Mouse (Mus musculus) intestine, postnatal 0 days (tissue): Measurements from ENCODE around the gene Adamts2. TPM values are rescaled to one million over a fixed set of nuclear protein-coding genes. Genes with fewer than 3 reads are reported as not detected.

Source experiments
- ATAC-seq: fragments of 200-750 bp; cut with Nextera tagmentation; 2 replicates; pipeline ENCODE4 v1.8.0; 2017; ENCODE audit warnings: mild to moderate bottlenecking, moderate TSS enrichment, moderate library complexity
- H3K27ac ChIP-seq: fragments of 300-500 bp; sonication (generic); 2 replicates; pipeline ENCODE4 v1.5.1; 2014; ENCODE audit warnings: mild to moderate bottlenecking, low read depth, low read length, moderate library complexity
- H3K27me3 ChIP-seq: fragments of 300-500 bp; sonication (generic); replicated peaks from 2 replicates; pipeline ENCODE4 v1.6.1; 2014; ENCODE audit warnings: low read length, mixed read lengths; ENCODE audit not compliant: control insufficient read depth, insufficient read depth
- H3K36me3 ChIP-seq: fragments of 300-500 bp; sonication (generic); 2 replicates; pipeline ENCODE4 v1.6.1; 2014; ENCODE audit warnings: mild to moderate bottlenecking, moderate library complexity; ENCODE audit not compliant: control insufficient read depth, insufficient read depth
- H3K4me1 ChIP-seq: fragments of 300-500 bp; sonication (generic); replicated peaks from 2 replicates; pipeline ENCODE4 v1.6.1; 2014; ENCODE audit warnings: antibody characterized with exemption, low read length, mixed read lengths; ENCODE audit not compliant: control insufficient read depth, insufficient read depth
- H3K4me2 ChIP-seq: fragments of 300-500 bp; sonication (generic); replicated peaks from 2 replicates; pipeline ENCODE4 v1.6.1; 2014; ENCODE audit warnings: low read depth, mild to moderate bottlenecking, moderate library complexity
- H3K4me3 ChIP-seq: fragments of 300-500 bp; sonication (generic); 2 replicates; pipeline ENCODE4 v1.5.1; 2014; ENCODE audit warnings: low read depth, low read length
- H3K9ac ChIP-seq: fragments of 300-500 bp; sonication (generic); 2 replicates; pipeline ENCODE4 v1.6.1; 2014; ENCODE audit warnings: mild to moderate bottlenecking, low read depth, low read length
- H3K9me3 ChIP-seq: fragments of 300-500 bp; sonication (generic); 2 replicates; pipeline ENCODE4 v1.6.1; 2016; ENCODE audit warnings: mixed run types; ENCODE audit not compliant: control insufficient read depth
- CTCF ChIP-seq: sonication (generic); IDR thresholded peaks from 2 replicates; pipeline ENCODE4 v1.5.1; 2016; ENCODE audit warnings: low read depth, mild to moderate bottlenecking, control low read depth, antibody characterized with exemption, moderate library complexity
- WGBS: fragments of 180-500 bp; shearing (Covaris S2); extraction: QIAGEN DNeasy Blood & Tissue Kit; methylation state at CpG from one replicate; pipeline ENCODE4 v1.1.7; 2014; 5-methylcytosine and 5-hydroxymethylcytosine counted together
- polyA plus RNA-seq: library from polyadenylated mRNA; unstranded; fragments of >200 nt; fragmentation: Nextera tagmentation; extraction: Ambion mirVana; gene quantifications from 2 replicates; pipeline ENCODE4 v1.2.1, GENCODE M21; 2015

Gene Adamts2
- polyA plus RNA-seq, 1 experiment from 2014 or later: 4.6 TPM

DNA sequence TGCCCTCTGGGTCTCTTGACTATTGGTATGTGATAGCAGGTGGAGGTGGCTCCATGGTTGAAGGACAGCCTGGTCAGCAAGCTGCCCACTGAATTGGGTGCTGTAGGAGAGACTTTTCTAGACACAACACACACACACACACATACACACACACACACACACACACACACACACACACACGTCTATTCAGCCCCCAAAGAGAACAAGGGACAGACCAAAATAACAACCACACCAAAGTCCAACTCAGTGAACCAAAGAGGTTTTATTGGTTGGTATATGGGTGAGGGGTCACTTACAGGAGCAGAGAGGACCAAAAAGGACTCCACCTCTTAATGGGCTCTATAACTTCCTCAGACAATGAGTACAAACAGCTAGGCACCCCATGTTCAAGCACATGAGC lies 140.3 kb downstream of the Adamts2 start:
- WGBS: 60% methylated on average over 1 of the region's 1 CpGs
- TF ChIP-seq CTCF: no peak
- no peak for ATAC-seq
- Histone ChIP-seq H3K36me3 (no peaks in the 10 kb centered on the region), H3K27ac (no peak overlapping the region), H3K4me2 (no peak overlapping the region), H3K9me3 (no peaks in the 10 kb centered on the region), H3K27me3 (no peaks in the 10 kb centered on the region), H3K9ac (no peak overlapping the region), H3K4me3 (no peak overlapping the region), H3K4me1 (no peaks in the 10 kb centered on the region)

DNA sequence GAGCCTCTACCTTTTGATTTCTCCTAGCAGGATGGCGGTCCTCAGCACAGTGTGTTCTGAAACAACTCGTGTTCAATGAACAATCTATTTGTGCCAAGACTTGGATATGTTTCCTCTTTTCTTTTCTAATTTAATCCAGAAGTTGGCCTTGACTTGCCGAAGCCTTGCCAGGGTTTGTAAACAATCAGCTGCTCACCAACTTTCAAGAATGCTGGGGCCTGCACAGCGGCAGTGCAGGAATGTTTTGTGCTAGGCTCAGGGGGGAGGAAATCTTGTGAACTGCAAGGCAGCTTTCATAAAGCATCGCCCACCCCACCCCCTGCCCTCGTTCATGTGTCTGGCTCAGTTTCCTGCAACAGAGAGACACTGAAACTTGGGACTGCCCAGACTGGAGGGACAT lies 143.1 kb downstream of the Adamts2 start:
- H3K9me3 ChIP-seq: no peaks in the 10 kb centered on the region
- no peaks in the 10 kb centered on the region for H3K4me1 ChIP-seq
- H3K27me3 ChIP-seq: no peaks in the 10 kb centered on the region
- no peak for TF ChIP-seq CTCF
- no peak overlapping the region for H3K4me3 ChIP-seq
- H3K4me2 ChIP-seq: no peak overlapping the region
- no peak overlapping the region for H3K27ac ChIP-seq
- H3K36me3 ChIP-seq: no peaks in the 10 kb centered on the region
- no peak overlapping the region for H3K9ac ChIP-seq
- ATAC-seq: no peak
- 54% methylated on average over 6 of the region's 6 CpGs for WGBS

DNA sequence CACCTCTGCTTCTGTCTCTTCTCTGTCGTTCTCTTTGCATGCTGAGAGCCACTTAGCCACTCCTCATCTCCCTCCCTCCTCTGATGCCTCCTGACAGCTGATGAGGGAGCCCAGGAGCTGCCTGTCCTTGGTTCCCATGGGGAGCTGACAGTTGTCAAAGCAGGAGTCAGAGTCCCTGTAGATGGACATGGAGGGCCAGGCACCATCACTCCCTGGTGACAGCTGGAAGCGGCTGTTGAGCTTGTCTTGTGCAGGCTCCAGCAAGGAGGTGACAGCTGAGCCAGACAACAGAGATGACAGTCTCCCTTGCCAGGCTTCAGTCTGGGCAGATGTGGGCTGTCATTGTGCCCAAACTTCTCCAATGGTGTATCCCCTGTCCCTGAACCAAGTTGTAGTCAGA lies 144.6 kb downstream of the Adamts2 start:
- ATAC-seq: no peak
- Histone ChIP-seq H3K9me3 (no peaks in the 10 kb centered on the region), H3K4me2 (no peak overlapping the region), H3K27ac (no peak overlapping the region), H3K9ac (no peak overlapping the region), H3K4me1 (no peaks in the 10 kb centered on the region), H3K36me3 (no peaks in the 10 kb centered on the region), H3K27me3 (no peaks in the 10 kb centered on the region), H3K4me3 (no peak overlapping the region)
- WGBS: 44% methylated on average over 2 of the region's 2 CpGs
- TF ChIP-seq CTCF: no peak

DNA sequence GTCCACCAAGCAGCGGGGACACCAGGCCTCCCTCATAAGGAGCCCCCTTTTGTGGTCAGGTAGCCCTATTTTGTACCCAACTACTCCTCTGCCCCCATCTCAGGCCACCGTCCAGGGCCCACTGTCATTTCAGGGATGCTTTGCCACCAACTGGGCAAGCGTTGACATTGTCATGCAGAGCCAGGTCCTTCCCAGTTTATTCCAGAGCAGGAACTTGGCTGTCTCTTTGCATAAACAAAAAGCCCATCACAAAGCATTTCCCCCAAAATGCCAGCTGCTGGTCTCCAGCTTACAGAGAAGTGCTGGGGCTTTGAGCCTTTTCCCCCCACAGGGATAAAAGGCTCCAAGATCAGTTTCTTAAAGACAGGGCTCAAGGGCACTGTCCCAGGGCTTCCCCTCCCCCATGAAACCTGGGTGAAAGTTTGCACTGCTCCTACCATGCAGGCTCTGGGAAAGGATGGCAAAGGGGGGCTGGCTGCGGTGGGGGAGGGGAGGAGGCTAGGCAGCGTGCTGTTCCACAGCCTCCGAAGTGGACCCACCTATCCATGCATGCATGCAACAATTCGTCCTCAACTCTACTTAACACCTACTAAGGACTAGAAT lies 149.2 kb downstream of the Adamts2 start:
- Histone ChIP-seq H3K9ac (no peak overlapping the region), H3K9me3 (no peaks in the 10 kb centered on the region), H3K4me3 (no peak overlapping the region), H3K36me3 (no peaks in the 10 kb centered on the region), H3K27ac (no peak overlapping the region), H3K4me2 (no peak overlapping the region), H3K4me1 (no peaks in the 10 kb centered on the region), H3K27me3 (no peaks in the 10 kb centered on the region)
- TF ChIP-seq CTCF: no peak
- no peak for ATAC-seq
- WGBS: 64% methylated on average over 7 of the region's 7 CpGs

DNA sequence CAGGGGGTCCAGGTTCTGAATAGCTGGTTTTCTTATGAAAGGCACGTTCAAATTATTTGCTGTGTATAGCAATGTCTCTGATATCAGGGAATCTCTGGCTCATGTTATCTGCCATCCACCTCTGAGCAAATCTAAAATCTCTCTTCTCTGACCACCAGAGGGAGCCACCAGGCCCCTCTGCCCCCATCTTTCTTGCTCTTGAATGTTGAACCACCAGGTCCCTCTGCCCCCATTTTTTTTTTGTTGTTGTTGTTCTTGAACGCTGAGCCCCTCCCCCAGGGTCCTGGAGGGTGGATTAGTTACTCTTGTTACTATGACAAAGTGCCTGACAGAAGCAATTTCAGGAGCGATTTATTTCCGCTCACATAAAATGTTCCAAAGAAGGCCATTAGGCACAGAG lies 155.9 kb downstream of the Adamts2 start:
- H3K4me1 ChIP-seq: no peaks in the 10 kb centered on the region
- no peak overlapping the region for H3K4me3 ChIP-seq
- no peaks in the 10 kb centered on the region for H3K27me3 ChIP-seq
- no peak overlapping the region for H3K4me2 ChIP-seq
- ATAC-seq: no peak
- 58% methylated on average over 4 of the region's 4 CpGs for WGBS
- peak; percentile 66 for TF ChIP-seq CTCF
- no peak overlapping the region for H3K9ac ChIP-seq
- no peaks in the 10 kb centered on the region for H3K9me3 ChIP-seq
- H3K36me3 ChIP-seq: no peaks in the 10 kb centered on the region
- H3K27ac ChIP-seq: no peak overlapping the region

DNA sequence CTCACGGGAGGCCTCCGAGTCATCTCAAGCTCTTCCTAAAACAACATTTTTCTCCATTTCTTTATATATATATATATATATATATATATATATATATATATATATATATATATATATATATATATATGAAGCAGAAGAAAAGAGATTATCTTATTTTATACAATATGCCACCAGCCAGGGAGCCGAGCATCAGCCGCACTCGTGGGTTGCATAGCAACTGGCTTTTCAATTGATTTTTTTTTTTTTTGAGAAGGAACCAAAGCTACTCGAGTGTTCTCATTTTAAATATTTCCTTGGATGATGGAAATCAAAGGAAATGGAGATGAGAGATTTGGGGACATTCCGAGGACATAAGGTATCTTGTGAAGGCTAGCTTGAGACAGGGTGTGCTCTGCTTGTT lies 164.6 kb downstream of the Adamts2 start:
- no peak overlapping the region for H3K4me2 ChIP-seq
- H3K9ac ChIP-seq: no peak overlapping the region
- no peak for TF ChIP-seq CTCF
- H3K27me3 ChIP-seq: no peaks in the 10 kb centered on the region
- H3K27ac ChIP-seq: no peak overlapping the region
- 84% methylated on average over 7 of the region's 7 CpGs for WGBS
- no peak for ATAC-seq
- no peaks in the 10 kb centered on the region for H3K36me3 ChIP-seq
- no peaks in the 10 kb centered on the region for H3K9me3 ChIP-seq
- H3K4me3 ChIP-seq: no peak overlapping the region
- peaks cover 3% of the 10 kb centered on the region; the same call in 1 of the 2 replicates for H3K4me1 ChIP-seq

DNA sequence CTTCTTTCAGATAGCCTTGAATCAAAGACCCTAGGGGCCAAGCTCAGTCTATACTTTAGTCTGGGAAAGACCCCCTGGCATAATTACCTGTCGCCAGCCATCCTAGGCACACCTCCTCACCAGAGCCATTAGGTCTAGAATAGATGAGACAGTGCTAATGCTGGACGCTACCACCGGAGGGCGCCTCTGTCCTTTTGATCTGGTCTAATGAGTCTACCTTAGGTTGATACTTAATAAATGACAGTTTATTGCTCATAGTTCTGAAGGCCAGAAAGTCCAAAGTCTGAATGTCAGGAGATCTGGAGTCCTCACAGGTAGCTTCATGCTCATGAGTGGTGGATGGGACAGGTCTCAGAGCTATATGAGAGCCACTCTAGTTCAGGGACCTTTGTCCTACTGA lies 165.2 kb downstream of the Adamts2 start:
- H3K4me1 ChIP-seq: peaks cover 3% of the 10 kb centered on the region; the same call in 1 of the 2 replicates
- no peaks in the 10 kb centered on the region for H3K36me3 ChIP-seq
- H3K9ac ChIP-seq: no peak overlapping the region
- WGBS: 23% methylated on average over 4 of the region's 4 CpGs
- peak; percentile 69 for TF ChIP-seq CTCF
- H3K27me3 ChIP-seq: no peaks in the 10 kb centered on the region
- H3K4me2 ChIP-seq: no peak overlapping the region
- H3K27ac ChIP-seq: no peak overlapping the region
- no peaks in the 10 kb centered on the region for H3K9me3 ChIP-seq
- no peak overlapping the region for H3K4me3 ChIP-seq
- ATAC-seq: peak; percentile 76
